Mouse (Mus musculus): ENCODE results near the gene Ston2. TPM values are rescaled to one million over a fixed set of nuclear protein-coding genes. Genes with fewer than 3 reads are reported as not detected.

Ston2 gene
- total RNA-seq (2018; cell fraction: chromatin; rRNA removed): 10 to 100 TPM in 10 of 26 experiments, 1 to 10 TPM in 16; 1.0 to 33.0 (median 5.4) TPM
- total RNA-seq (2018; cell fraction: cytosol; rRNA removed): 1 to 10 TPM in 24 of 26 experiments, under 1 TPM in 2; 0.91 to 9.6 (median 3.1) TPM
- total RNA-seq (2018; cell fraction: nucleus; rRNA removed): 10 to 100 TPM in 11 of 26 experiments, 1 to 10 TPM in 15; 1.2 to 41.2 (median 8.7) TPM
- polyA plus RNA-seq (2018): 3.0 to 5.3 TPM (median 5.0 TPM) in 3 replicates

- no peaks in the 10 kb centered on the region for H3K36me3 ChIP-seq (ENCODE audit: inconsistent target)
- WGBS (ENCODE audit: missing documents): 73% methylated on average over 9 of the region's 9 CpGs
- no peak within 1 kb of the TSS for H3K27ac ChIP-seq
- no peaks in the 10 kb centered on the region for H3K79me2 ChIP-seq (ENCODE audit: inconsistent target)
- H3K4me3 ChIP-seq (ENCODE audit: inconsistent target): no peak within 1 kb of the TSS
Observed at GRCm38 (mm10) chr12:91787959-91788437, at the start of gene Ston2. Gene Ston2 (minus strand): TSS chr12:91788387.

GRCm38 (mm10) chr12:91837401-91838065 lies 49.3 kb upstream of the Ston2 start:
- H3K79me2 ChIP-seq (ENCODE audit: inconsistent target): no peaks in the 10 kb centered on the region; the same call in 1 of the 2 replicates
- no peak overlapping the region for H3K4me3 ChIP-seq (ENCODE audit: inconsistent target)
- peaks cover 94% of the 10 kb centered on the region for H3K36me3 ChIP-seq (ENCODE audit: inconsistent target)
- WGBS (ENCODE audit: missing documents): 95% methylated on average over 7 of the region's 7 CpGs
- no peak overlapping the region for H3K27ac ChIP-seq

DNA sequence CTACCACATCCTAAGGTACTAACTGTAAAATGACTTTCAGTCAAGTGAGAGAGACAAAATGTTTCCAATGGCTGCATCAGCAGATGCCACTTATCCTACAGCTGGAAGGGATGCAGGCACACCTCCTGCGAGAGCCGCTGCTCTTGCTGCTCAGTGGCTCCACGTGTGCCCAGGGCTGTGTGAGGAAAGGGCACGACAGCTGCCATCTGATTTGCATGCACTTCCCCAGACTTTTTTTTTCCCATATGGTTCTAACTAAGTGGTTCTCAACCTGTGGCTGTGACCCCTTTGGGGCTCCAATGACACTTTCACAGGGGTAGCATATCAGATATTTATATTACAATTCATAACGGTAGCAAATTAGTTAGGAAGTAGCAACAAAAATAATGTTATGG lies 45.7 kb upstream of the Ston2 start:
- Histone ChIP-seq H3K79me2 (ENCODE audit: inconsistent target) (no peaks in the 10 kb centered on the region), H3K27ac (no peak overlapping the region), H3K36me3 (ENCODE audit: inconsistent target) (peaks cover 95% of the 10 kb centered on the region), H3K4me3 (ENCODE audit: inconsistent target) (no peak overlapping the region)
- WGBS (ENCODE audit: missing documents): 84% methylated on average over 5 of the region's 5 CpGs

GRCm38 (mm10) chr12:91833237-91833938 lies 45.2 kb upstream of the Ston2 start:
- WGBS (ENCODE audit: missing documents): 93% methylated on average over 3 of the region's 3 CpGs
- Histone ChIP-seq H3K36me3 (ENCODE audit: inconsistent target) (peaks cover 95% of the 10 kb centered on the region), H3K79me2 (ENCODE audit: inconsistent target) (no peaks in the 10 kb centered on the region), H3K4me3 (ENCODE audit: inconsistent target) (no peak overlapping the region), H3K27ac (no peak overlapping the region)

DNA sequence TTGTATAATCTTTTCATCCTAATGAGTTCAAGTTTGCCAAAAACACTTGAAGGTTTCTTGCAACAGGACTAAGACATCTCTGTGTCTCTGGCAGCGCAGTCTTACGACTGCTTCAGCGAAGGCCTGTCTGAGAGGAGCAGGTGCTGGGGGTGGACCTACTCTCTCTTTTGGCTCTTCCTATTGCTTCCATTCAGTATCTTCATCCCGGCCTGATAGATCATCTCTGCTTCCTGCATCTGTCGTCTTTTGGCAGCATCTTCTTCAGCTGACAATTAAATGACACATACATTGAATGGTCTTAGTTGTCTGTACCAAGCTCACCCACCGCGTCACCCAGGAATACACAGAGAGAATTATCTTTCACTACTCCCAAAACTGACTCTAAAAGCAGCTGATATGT lies 43.2 kb upstream of the Ston2 start:
- Histone ChIP-seq H3K79me2 (ENCODE audit: inconsistent target) (no peaks in the 10 kb centered on the region), H3K36me3 (ENCODE audit: inconsistent target) (peaks cover 94% of the 10 kb centered on the region), H3K27ac (no peak overlapping the region), H3K4me3 (ENCODE audit: inconsistent target) (no peak overlapping the region)
- 96% methylated on average over 7 of the region's 7 CpGs for WGBS (ENCODE audit: missing documents)

DNA sequence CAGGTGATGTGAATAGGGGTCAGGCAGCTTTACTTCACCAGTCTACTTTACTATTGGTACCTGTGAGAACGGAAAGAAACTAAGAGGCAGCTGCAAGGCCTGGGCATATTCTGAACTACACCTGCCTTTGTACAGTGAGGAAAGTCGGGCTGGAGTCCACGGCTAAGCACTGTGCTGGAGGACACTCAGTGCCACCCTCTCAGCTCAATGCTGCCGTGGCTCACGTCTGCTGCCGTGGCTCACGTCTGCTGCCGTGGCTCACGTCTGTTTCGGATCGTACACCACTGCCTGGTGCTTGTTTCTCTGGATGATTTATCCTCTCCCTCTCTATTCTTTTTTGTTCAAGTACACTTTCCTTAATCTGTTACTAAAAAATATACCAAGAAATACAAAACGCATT lies 32.3 kb upstream of the Ston2 start:
- peaks cover 69% of the 10 kb centered on the region for H3K36me3 ChIP-seq (ENCODE audit: inconsistent target)
- 95% methylated on average over 12 of the region's 12 CpGs for WGBS (ENCODE audit: missing documents)
- no peaks in the 10 kb centered on the region for H3K79me2 ChIP-seq (ENCODE audit: inconsistent target)
- no peak overlapping the region for H3K27ac ChIP-seq
- H3K4me3 ChIP-seq (ENCODE audit: inconsistent target): no peak overlapping the region

DNA sequence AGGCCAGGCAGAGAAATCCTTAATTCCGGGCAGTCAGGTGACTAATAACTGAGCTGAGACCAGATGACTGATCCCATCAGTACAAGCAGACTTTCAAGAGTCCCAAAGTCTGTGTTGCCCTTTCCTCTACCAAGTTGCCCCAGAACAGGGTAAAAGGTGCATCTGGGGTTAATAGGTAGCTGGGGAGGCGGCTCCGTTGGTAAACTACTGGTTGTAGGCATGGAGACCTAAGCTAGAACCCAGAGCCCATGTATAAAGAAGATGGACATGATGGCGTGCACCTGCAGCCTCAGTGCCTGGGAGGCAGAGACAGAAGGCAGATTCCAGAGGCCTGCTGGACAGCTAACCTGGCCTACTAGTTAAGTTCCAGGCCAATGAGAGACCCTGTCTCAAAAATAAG lies 30.5 kb upstream of the Ston2 start:
- H3K27ac ChIP-seq: no peak overlapping the region
- no peak overlapping the region for H3K4me3 ChIP-seq (ENCODE audit: inconsistent target)
- no peaks in the 10 kb centered on the region for H3K79me2 ChIP-seq (ENCODE audit: inconsistent target)
- peaks cover 69% of the 10 kb centered on the region for H3K36me3 ChIP-seq (ENCODE audit: inconsistent target)
- 89% methylated on average over 4 of the region's 4 CpGs for WGBS (ENCODE audit: missing documents)

GRCm38 (mm10) chr12:91815990-91816389 lies 27.8 kb upstream of the Ston2 start:
- Histone ChIP-seq H3K4me3 (ENCODE audit: inconsistent target) (no peak overlapping the region), H3K36me3 (ENCODE audit: inconsistent target) (peaks cover 73% of the 10 kb centered on the region), H3K79me2 (ENCODE audit: inconsistent target) (no peaks in the 10 kb centered on the region), H3K27ac (no peak overlapping the region)
- 39% methylated on average over 10 of the region's 10 CpGs for WGBS (ENCODE audit: missing documents)

DNA sequence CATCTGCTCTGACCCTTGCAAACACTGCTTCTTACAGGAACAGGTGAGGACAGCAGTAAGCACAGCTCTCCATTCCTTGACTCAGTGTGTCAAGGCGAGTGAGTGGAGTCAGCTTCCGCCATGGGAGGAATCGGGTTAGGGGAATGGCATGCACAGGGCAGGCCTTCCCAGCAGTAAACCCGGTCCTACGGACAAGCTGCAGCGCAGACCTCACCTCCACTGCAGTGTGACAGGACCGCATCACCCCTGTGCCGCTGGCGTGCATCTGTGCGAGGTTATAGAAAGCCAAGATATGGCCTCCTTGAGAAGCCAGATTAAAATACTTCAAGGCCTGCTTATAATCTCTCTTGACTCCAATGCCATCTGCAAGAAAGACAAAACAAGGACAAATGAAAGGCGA lies 27.4 kb upstream of the Ston2 start:
- no peaks in the 10 kb centered on the region for H3K79me2 ChIP-seq (ENCODE audit: inconsistent target)
- H3K4me3 ChIP-seq (ENCODE audit: inconsistent target): no peak overlapping the region
- WGBS (ENCODE audit: missing documents): 97% methylated on average over 11 of the region's 11 CpGs
- H3K36me3 ChIP-seq (ENCODE audit: inconsistent target): peaks cover 73% of the 10 kb centered on the region
- H3K27ac ChIP-seq: no peak overlapping the region

DNA sequence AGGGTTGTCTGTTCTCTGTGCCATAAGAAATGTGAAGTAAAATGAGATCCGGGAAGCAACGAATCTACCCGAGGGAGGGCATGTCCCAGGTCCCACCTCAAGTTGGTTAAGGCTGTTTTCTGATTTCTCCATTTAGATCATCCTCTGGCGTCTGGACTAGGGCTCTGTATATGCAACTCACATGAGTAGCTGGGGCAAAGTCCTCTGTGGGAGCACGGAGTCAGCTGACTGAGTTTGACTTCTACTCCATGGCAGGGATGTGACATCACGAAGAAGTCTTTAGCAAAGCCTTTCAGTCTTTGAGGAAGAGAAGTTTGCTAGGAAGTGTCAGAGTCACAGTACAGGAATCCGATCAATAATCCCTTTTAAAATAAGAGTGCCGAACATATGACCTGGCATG lies 20.7 kb upstream of the Ston2 start:
- H3K79me2 ChIP-seq (ENCODE audit: inconsistent target): no peaks in the 10 kb centered on the region
- H3K4me3 ChIP-seq (ENCODE audit: inconsistent target): no peak overlapping the region
- 91% methylated on average over 8 of the region's 8 CpGs for WGBS (ENCODE audit: missing documents)
- H3K36me3 ChIP-seq (ENCODE audit: inconsistent target): peaks cover 66% of the 10 kb centered on the region
- H3K27ac ChIP-seq: no peak overlapping the region

DNA sequence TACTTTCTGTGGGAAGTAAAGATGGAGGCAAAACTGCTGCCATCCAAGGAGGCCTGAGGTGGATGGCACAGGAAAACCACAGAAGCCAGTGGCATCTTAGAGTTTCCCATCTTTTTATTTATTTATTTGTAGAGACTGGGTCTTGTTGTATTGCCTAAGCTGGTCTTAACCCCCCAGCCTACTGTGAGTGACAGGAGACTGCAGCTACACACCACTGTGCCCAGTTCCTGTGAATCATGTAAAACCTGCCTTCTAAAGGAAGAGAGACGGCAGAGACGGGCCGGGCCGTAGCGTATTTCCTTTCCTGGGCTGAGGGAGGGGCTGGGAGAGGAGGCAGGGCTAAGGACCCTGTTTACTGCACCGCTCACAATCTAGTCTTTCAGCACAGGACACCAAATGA lies 19.6 kb upstream of the Ston2 start:
- Histone ChIP-seq H3K36me3 (ENCODE audit: inconsistent target) (peaks cover 54% of the 10 kb centered on the region), H3K4me3 (ENCODE audit: inconsistent target) (no peak overlapping the region), H3K79me2 (ENCODE audit: inconsistent target) (no peaks in the 10 kb centered on the region), H3K27ac (no peak overlapping the region)
- 76% methylated on average over 6 of the region's 6 CpGs for WGBS (ENCODE audit: missing documents)

GRCm38 (mm10) chr12:91807095-91807494 lies 18.9 kb upstream of the Ston2 start:
- H3K27ac ChIP-seq: no peak overlapping the region
- no peaks in the 10 kb centered on the region for H3K79me2 ChIP-seq (ENCODE audit: inconsistent target)
- no peak overlapping the region for H3K4me3 ChIP-seq (ENCODE audit: inconsistent target)
- peaks cover 48% of the 10 kb centered on the region for H3K36me3 ChIP-seq (ENCODE audit: inconsistent target)
- 80% methylated on average over 11 of the region's 11 CpGs for WGBS (ENCODE audit: missing documents)

GRCm38 (mm10) chr12:91804262-91804661 lies 16.1 kb upstream of the Ston2 start:
- WGBS (ENCODE audit: missing documents): 78% methylated on average over 3 of the region's 3 CpGs
- H3K36me3 ChIP-seq (ENCODE audit: inconsistent target): peaks cover 19% of the 10 kb centered on the region

DNA sequence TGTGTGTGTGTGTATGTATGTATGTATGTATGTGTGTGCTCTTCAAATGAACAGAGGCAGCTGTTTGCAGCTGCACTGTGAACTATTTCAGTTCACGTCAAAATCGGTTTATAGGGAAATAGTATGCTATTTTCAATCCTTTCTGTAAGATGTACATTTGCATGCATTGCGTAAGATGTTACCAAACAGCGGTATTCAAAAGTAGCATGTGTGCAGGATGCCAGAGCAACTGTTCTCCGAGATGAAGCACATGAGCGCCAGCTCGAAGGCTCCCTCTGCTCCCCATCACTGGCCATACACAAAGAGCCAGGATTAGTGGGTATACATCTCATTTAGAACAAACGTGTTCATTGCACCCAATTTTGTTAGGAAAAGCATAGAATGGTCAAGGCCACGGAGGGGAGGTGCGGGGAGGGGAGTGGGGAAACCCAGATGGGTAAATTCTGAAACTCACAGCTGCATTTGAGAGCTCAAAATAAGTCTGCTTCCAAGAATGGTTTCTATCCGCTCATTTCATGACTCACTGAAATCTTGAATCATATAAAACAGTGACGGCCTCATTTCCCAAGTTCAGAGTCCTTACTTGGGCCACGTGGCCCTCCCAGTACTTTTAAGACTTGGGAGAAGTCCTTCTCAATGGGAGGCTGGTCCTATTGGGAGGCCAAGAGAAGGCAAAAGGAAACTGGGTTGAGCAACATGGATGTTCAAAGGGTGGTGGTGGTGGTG lies 15.2 kb upstream of the Ston2 start:
- Histone ChIP-seq H3K27ac (no peak overlapping the region), H3K36me3 (ENCODE audit: inconsistent target) (peaks cover 10% of the 10 kb centered on the region), H3K4me3 (ENCODE audit: inconsistent target) (no peak overlapping the region), H3K79me2 (ENCODE audit: inconsistent target) (no peaks in the 10 kb centered on the region)
- 55% methylated on average over 13 of the region's 13 CpGs for WGBS (ENCODE audit: missing documents)

More at GRCm38 (mm10) chr12:91804262-91804661, 16.1 kb upstream of the Ston2 start:
- Histone ChIP-seq H3K79me2 (ENCODE audit: inconsistent target) (no peaks in the 10 kb centered on the region), H3K27ac (no peak overlapping the region), H3K4me3 (ENCODE audit: inconsistent target) (no peak overlapping the region)
